Mouse (Mus musculus) urinary bladder, adult 2 months (tissue): ENCODE data around the gene Paxx. TPM values are rescaled to one million over a fixed set of nuclear protein-coding genes. Genes with fewer than 3 reads are reported as not detected.
"Not testable (repeated sequence)": the region's sequence is repeated elsewhere in the genome, so short reads cannot be mapped to it uniquely, and the experiment has no call there.

Experiments used
- DNase-seq: peaks from one replicate; pipeline ENCODE4 v3.0.0; 2022; ENCODE audit warnings: low spot score
- polyA plus RNA-seq: library from polyadenylated mRNA; depleted of rRNA; stranded (reverse); fragments of >200 nt; gene quantifications from 2 replicates; pipeline ENCODE4 v1.2.3, GENCODE M21; 2012

The Paxx gene
- polyA plus RNA-seq, 1 experiment, result 61.1 TPM

DNA sequence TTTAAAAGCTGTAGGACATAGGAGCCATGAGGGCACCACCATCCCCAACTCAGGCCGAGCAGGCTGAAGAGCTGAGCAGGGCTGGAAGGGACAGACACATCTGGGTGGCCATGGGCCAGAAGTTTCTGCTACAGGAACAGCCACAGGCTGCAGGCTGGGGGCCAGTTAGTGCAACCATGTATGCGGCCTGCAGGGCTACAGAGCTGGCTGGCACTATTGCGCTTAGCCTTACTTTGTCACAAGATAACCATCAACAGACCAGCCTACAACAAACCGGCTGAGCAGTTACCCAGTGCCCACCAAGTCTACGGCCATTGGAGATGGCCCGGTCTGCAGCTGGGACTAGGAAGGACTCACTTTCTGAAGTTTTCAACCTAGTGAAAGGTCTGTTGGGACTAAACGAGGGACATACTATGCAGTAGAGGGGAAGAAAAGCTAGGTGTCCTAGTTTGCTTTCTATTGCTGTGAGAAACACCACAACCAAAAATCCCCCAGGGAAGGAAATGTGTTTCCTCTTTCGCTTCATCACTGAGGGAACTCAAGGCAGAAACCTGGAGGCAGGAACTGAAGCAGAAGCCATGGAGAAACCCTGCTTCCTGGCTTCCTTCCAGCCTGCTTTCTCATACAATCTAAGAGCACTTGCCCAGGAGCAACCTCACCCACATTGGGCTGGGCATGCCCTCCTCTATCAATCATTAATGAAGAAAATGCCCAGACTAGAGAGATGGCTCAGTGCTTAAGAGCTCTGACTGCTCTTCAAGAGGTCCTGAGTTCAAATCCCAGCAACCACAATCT lies 9.8 kb downstream of the Paxx start:
- no peak for DNase-seq

DNA sequence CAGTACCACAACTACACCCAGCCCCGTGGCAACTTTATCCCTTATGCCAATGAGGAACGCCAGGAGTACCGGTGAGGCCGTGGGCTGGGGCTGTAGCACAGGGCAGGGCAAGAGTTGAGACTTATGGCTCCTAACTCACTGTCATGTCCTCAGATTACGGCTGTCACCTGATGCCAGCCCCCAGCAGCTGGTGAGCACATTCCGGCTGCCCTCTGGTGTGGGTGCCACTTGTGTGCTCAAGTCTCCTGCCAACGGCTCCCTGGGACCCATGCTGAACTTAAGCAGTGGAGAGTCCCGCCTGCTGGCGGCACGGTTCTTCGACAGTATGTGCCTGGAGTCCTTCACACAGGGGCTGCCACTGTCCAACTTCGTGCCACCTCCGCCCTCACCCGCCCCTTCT lies 18.2 kb downstream of the Paxx start:
- DNase-seq, result no peak

DNA sequence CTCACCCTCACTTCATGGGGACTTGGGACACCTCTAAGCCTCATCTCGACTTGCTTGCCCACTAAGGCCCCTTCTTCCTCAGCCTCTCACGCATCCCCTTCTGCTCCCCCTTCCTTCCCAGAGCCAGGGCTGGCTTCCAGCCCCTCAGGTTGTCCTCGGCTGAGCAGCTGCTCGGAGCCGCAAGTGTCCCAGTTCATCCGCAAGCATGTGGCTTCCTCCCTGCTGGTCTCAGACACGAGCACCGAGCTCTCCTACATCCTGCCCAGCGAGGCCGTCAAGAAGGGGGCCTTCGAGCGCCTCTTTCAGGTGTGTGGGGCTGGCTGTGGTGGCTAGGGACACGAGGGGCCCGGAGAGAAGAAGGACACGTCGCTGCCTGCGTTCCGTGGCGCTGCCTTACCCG lies 19.8 kb downstream of the Paxx start:
- no peak for DNase-seq

DNA sequence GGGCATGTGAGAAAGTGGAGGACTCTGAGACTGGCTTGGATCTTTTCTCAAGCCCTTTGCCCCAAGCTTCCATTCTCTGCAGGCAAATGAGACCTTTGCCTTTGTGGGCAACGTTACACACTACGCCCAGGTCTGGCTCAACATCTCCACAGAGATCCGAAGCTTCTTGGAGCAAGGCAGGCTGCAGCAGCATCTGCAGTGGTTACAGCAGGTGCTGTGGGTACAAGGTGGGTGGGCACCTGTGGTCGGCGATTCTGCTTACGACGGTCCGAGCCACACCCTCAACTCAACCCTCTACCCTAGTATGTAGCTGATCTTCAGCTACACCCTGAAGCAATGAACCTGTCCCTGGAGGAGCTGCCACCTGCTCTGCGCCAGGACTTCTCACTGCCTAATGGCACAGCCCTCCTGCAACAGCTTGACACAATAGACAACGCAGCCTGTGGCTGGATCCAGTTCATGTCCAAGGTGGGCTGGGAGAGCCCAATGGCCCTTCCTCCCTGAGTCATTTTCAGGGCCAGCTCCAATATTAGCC lies 24.5 kb downstream of the Paxx start:
- no peak for DNase-seq

DNA sequence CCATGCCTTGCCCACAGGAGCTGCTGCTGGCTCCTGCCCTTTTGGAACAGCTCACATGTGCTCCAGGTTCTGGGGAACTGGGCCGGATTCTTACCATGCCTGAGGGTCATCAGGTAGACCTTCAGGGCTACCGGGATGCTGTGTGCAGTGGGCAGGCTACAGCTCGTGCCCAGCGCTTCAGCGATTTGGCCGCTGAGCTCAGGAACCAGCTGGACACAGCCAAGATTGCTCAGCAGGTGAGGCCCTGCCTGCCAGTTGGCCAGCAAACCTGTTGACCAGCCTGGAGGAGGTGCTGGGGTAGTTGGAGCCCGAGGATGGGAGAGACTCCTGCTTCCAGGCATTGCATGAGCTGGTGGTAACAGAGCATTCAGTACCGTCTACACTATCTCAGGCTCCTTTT lies 26.6 kb downstream of the Paxx start:
- DNase-seq, result no peak

DNA sequence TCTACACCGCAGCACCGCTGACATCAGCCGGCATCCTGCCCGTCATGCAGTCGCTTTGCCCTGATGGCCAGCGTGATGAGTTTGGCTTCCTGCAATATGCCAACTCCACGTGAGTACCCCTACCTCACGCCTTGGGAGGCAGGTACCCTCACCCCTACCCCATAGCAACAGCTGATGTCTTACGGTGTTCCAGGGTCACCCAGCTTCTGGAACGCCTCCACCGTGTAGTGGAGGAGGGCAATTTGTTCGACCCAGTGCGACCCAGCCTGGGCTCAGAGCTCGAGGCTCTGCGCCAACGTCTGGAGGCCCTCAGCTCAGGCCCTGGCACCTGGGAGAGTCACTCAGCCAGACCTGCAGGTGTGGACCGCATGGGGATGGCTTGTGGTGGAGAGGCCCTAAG lies 27.8 kb downstream of the Paxx start:
- DNase-seq, result no peak

DNA sequence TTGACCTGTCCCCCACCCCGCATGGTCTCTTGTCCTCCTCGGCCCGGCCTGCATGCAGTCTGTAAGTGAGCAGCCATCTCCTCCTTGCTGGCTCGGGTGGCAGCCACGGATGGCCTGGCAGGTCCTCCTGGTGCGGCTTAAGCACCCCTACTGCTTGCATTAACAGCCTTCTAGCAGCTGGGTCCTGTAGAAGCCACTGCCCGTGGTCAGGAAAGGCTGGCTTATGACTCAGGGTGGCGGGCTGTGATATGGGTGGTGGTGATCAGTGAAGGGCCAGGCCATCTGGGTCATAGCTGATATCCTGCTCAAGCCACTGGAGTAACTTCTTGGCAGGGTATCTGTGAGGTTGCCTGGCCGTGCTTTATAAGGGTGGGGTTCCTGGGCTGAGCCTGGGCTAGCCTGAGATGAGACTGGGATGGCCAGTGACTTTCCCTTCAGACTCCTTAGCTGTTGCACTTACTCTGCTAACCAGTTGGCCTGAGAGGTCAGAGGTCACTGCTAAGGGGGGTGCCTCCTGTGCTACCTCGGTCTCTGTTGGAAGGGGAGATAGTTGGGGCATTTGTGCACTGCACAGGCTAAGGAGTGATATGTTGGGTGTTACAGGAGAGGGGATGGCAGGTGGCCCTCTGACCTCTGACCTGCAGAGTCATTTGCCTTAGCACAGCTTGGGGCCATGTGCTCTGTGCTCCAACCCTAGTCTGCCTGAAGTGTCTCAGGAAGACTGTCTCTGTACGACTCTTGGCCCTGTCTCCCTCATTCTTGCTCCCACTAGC lies 28.4 kb downstream of the Paxx start:
- DNase-seq, result no peak

DNA sequence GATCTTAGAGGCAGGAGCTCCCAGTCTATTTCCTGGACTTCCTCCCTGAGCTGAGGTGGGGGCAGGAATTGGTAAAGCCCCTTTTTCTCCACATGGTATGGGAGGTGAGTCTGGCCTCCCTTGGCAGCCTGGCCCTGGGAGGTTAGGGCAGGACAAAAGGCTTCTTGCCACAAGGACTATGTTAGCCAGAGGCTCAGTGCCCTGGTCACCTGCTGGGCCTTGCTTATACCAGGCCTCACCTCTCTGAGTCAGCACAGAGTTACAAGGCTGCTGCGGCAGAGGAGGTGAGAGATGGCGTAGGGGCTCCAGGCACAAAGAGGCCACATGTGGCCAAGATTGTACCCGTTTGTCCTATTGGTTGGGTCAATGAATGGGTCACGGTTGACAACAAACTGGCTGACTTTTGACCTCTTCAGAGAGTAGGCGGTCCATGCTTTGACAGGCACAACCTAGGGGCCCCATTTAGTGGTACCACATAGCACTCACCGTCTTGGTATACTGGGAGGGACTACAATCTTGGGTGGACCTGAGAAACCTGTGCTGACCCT lies 29.5 kb downstream of the Paxx start:
- DNase-seq, result peak; percentile 18

DNA sequence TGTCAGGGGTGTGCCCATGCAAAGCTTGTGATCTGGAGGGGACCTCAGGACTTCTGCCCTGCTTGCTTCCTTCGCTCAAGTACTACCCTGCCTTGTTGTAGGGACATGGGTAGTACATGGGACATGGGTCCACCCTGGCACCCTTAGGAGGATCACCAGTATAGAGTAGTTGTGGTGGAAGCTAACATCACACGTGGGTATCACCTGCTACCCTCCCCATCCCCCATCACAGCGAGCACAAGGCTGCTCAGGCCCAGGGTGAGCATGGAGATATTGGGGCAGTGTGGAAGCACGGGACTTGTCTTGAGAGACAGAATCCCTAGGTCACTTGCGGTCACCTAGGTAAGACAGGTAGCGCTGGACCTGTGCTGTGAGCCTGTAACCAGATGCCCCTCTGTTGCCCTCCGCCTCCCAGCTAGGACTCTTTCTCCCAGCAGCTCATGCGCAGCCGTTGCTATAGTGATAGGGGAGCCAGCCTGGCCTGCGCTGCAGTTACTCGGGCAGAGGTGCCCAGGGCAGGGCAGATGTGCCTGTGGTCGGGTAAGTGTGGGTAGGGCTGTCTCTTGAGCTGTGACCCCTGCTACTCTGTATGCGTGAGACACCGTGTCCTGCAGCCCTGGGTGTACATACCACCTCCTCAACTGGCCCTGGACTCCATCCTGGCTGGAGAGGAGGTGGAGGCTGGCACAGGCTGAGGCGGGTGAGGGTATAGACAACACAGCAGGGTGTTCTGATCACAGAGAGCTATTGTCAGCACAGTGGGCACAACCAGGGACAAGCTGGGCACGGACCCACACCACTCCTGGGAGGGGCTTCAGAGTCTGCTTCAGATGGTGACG lies 30.3 kb downstream of the Paxx start:
- DNase-seq, result no peak

DNA sequence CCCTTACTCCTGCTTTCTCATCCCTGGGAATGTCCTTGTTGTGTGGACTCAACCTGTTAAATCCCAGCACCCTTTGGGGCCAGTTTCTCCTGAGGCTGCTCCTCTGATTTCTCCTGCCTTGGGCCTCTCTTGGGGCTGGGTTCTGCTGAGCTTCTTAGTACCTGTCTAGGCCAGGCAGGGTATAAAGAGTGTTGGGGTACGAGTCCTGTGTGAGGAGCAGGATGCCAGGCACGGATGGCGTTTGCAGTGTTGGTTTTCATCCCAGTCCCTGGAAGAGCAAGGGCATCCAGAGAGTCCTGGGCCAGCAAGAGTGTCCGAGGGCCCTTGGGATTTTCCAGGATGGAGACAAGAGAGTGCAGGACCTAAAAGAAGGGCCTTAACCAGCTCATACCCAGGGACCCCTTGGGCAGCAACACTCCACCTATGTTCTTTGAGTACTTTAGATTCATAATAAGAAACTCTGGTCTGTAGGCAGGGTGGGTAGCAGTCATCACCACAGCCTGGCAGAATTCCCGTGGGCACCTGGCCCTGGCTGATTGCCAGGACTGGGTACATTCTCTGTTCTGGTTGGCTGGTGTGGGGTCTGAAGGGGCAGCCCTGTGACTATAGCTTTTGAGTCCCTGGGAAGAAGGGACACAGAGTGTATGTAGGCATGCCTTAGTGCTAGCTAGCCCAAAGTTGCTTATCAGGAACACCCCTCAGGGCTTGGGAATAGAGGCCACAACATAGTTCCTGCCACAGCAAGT lies 31.3 kb downstream of the Paxx start:
- DNase-seq, result no peak

DNA sequence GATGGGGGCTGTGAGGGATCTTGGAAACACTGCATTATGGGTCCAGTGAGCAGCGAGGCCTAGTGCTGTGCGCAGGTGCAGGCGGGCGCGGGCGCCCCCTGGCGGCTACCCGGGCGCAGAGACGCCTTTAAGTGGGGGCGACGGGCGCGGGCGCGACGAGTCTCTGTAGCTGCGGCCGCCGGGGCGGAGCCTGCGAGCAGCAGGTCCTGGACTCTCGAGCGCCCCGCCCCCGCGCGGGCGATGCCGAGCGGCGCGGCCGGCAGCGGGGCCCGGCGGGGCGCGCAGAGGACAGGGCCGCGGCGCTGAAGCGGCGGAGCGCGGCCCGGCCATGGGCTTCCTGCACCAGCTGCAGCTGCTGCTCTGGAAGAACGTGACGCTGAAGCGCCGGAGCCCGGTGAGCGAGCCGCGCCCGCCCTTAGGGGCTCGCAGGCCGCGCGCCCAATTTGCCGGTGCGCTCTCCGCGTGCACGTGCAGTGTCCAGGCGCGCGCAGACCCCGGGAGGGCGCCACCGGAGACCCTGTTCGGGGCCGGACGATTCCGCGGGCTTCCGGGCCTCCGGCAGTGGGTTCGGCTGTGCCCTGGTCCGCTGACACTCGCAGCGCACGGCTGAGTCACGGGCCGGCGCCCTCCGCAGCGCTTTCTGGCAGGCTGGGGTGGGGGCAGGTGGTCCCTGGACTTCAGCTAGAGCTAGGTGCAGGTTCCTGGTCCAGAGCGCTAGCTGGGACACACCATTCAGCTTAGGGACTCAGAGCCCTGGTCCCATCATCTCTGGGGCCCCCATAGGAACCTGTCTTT lies 32.3 kb downstream of the Paxx start, which contains the start of gene Abca2:
Gene Abca2 (plus strand): TSS at position 262 of the 795 bp plus-strand sequence.
- peak; percentile 91 for DNase-seq

DNA sequence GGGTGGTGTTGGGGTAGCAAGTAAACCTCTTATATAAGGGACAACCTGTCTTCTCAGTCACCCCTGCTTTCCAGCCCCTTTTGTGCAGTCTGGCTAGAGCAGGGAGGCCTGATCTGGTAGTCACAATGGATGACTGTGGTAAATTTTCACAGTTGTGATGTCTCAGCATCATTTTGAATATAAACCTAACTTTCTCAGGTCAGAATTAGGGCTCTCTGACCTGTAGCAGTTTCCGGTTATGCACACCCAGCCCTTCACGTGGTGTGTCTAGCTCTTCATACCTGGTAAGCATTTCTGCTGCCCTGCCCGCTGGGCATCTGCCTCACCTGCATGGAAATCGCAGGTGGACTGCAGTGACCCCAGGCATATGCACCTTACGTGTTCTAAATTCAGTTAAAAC lies 33.6 kb downstream of the Paxx start:
- DNase-seq, result no peak

DNA sequence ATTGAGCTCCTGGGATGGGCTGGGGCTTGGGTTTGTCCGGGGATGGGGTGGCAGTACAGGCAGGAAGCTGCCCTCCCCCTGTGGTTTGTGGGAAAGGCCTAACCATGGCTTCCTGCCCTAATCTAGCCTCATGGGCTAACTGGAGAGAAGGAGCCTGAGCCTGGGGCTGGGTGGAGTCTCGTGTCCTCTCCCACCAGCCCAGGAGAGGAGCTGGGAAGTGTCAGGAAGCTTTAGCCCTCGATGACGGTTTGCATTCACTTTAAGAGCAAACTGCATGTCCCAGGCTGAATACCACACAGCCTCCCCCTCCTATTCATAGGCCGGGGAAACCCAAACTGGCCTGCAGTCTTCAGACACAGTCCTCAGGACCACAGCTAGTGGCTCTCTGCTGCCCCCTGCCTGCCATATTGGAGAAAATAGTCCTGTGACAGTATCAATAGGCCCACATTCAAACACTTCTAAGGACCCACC lies 34.1 kb downstream of the Paxx start:
- no peak for DNase-seq

DNA sequence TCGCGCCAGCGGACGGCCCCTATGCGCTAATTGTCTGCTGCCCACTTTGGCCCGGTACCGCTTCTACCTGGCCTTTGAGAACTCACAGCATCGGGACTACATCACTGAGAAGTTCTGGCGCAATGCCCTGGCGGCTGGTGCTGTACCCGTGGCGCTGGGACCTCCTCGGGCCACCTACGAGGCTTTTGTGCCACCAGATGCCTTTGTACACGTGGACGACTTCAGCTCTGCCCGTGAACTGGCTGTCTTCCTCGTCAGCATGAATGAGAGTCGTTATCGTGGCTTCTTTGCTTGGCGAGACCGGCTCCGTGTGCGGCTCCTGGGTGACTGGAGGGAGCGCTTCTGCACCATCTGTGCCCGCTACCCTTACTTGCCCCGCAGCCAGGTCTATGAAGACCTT lies 35.4 kb downstream of the Paxx start:
- DNase-seq, result no peak

DNA sequence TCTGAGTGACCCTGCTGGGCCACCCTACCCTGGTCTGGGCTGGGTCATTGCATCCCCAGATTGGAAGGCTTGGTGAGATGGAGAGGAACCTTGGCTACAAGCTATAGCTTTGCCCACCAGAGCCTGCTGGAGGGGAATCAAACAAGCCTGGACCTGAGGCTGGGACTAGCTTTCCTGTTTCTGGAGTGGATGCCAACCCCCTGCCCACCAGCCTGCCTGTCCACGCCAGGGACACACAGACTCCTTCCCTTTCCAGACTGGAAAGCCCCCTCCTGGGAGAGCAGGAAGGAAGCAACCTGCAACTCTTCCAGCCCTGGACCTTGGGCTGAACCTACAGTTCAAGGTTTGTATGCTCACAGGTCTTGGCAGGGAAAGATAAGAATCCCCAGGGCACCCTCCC lies 37.3 kb downstream of the Paxx start:
- DNase-seq, result no peak

DNA sequence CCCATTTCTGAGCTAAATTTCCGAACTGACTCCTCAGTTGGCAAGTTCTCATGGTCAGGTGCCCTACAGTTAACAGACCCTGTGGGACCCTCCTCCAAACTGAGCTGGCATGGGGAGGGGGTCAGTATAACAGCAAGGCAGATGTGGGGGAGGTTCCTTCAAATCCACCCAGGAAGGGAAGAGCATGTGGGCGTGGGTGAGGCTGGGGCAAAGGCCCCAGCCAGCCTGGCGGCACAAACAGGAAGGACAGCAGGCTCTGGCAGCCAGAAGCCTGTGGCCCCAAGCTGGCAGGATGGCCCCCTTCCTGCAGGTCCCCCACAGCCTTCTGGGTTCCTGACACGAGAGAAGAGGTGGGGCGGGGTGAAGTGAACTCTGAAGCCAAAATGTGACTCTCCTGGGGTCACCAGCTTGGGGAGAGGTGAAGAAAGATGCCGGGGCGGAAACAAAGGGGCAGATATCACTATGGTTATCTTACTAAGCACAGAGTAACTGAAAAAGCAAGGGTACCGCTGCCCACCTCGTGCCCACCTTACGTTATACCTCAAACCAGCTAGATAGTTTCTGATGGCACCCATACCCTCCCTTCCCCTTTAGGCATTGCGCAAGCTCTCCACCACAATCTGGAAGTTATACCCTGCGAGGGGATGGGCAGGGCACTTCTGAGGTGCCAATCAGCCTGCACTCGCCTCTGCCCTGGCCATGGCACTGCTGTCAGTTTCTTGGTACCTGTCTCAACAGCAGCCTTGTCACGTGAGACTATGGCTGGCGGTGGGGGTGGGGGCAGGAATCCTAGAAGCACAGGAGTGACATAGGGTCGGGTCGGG lies 38.1 kb downstream of the Paxx start, which contains the start of gene Fut7:
Gene Fut7 (plus strand): TSS at position 681 of the 824 bp plus-strand sequence.
- no peak for DNase-seq

DNA sequence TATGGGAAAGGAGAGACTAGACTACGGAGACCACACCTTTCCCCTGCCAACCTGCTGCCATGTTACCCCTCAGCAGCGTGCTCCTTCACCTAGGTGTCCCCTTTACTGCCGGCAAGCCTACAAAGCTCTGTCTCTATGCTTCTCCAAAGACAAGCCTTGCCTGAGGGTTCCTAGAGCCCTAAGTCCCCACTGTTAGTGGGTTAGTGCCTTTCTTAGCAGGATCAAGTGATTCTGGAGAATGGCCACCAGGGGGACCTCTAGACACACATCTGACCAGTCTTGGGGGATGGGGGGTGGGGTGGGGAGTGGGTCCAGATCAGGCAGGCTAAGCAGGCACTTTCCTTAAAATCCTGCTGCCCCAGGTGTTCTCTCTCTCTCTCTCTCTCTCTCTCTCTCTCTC lies 39.0 kb downstream of the Paxx start:
- no peak for DNase-seq

DNA sequence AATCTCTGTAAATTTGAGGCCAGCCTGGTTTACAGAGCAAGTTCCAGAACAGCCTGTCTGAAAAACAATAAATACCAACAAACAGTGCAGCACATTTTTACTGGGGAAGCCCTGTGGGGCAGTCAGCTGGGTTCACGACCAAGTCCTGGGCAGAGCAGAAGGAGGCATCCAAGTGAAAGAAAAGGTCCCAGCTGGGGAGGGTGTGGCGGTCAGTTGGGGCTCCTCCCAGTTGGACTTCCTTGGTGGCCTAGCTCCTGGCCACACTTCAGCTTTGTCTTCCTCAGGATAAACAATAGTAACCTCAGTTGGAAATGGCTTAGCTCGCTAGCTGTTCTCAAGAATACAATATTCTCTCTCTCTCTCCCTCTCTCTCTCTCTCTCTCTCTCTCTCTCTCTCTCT lies 43.5 kb downstream of the Paxx start:
- no peak for DNase-seq

DNA sequence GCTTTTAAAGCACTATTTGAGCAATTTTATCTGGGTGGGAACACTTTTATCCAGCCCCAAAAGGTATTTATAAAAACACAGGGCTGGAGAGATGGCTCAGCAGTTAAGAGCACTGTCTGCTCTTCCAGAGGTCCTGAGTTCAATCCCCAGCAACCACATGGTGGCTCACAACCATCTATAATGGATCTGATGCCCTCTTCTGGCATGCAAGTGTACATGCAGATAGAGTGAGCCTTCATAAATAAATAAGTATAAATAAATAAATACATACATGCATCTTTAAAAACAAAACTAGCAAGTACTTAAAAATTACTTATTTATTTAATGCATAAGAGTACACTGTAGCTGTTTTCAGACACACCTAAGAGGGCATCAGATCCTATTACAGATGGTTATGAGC lies 47.5 kb downstream of the Paxx start:
- DNase-seq, result not testable (repeated sequence)
